Mouse (Mus musculus): ENCODE results near the gene Ppp1r3e. TPM values are rescaled to one million over a fixed set of nuclear protein-coding genes. Genes with fewer than 3 reads are reported as not detected.

Gene Ppp1r3e
- polyA plus RNA-seq, 1 experiment from 2014 or later: 4.5 TPM

DNA sequence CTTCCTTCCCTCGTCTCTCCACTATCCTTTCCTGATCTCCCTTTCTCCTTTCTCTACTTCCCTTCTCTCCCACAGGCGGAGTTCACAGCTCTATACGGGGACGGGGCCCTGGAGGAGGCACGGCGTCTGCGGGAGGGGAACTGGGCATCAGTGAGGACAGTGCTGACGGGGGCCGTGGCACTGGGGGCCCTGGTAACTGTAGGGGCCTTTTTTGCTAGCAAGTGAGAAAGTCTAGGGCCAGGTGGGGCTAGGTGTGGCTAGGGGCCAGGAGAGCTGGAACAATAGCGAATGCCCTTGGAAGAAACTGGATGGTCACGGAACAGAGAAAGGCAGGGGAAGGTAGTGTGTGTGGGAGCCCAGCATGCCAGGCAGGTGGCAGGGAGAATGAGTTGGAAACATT, 8.0 kb upstream of the Ppp1r3e start:
- Histone ChIP-seq H3K4me3 (ENCODE audit: low read length) (no peak overlapping the region), H3K27ac (ENCODE audit: low read depth, low read length) (no peak overlapping the region), H3K9me3 (ENCODE audit: control insufficient read depth, low read length) (no peaks in the 10 kb centered on the region), H3K4me2 (replicated peaks; ENCODE audit: low read depth, low read length) (no peak overlapping the region; the same call in 1 of the 2 replicates), H3K27me3 (ENCODE audit: control insufficient read depth, insufficient read depth, low read length) (no peaks in the 10 kb centered on the region), H3K9ac (ENCODE audit: low read depth, low read length) (no peak overlapping the region; the same call in 1 of the 2 replicates), H3K4me1 (ENCODE audit: control insufficient read depth, insufficient read depth, low read length) (peaks cover 7% of the 10 kb centered on the region; the same call in 1 of the 2 replicates), H3K36me3 (ENCODE audit: control insufficient read depth, insufficient read depth, low read length) (peaks cover 12% of the 10 kb centered on the region; the same call in 1 of the 2 replicates)
- WGBS: 88% methylated on average over 11 of the region's 11 CpGs
- ATAC-seq (ENCODE audit: low FRiP score, low TSS enrichment): no peak

- peak overlapping the region; percentile 95 for H3K27ac ChIP-seq (ENCODE audit: low read depth, low read length)
- peak overlapping the region; percentile 73 for H3K4me3 ChIP-seq (ENCODE audit: low read length)
- peak overlapping the region; percentile 84 for H3K9ac ChIP-seq (ENCODE audit: low read depth, low read length)
- WGBS: 14% methylated on average over 21 of the region's 21 CpGs
- no peaks in the 10 kb centered on the region for H3K27me3 ChIP-seq (ENCODE audit: control insufficient read depth, insufficient read depth, low read length)
- no peaks in the 10 kb centered on the region for H3K9me3 ChIP-seq (ENCODE audit: control insufficient read depth, low read length)
- H3K4me2 ChIP-seq (replicated peaks; ENCODE audit: low read depth, low read length): peak overlapping the region; percentile 80
- peaks cover 7% of the 10 kb centered on the region; the same call in 1 of the 2 replicates for H3K4me1 ChIP-seq (ENCODE audit: control insufficient read depth, insufficient read depth, low read length)
- peaks cover 12% of the 10 kb centered on the region; the same call in 1 of the 2 replicates for H3K36me3 ChIP-seq (ENCODE audit: control insufficient read depth, insufficient read depth, low read length)
- peak; percentile 5; the same call in 1 of the 2 replicates for ATAC-seq (ENCODE audit: low FRiP score, low TSS enrichment)
These were observed 6.8 kb upstream of the Ppp1r3e start for GRCm38 (mm10) chr14:54884022-54884712.

GRCm38 (mm10) chr14:54883154-54884021, 6.0 kb upstream of the Ppp1r3e start, which contains the start of the genes Bcl2l2 and Gm20521:
TSS of gene Bcl2l2 (plus strand) at chr14:54883377.
TSS of gene Gm20521 (plus strand) at chr14:54883441.
- H3K4me2 ChIP-seq (replicated peaks; ENCODE audit: low read depth, low read length): peak within 1 kb of the TSS; percentile 80
- WGBS: under 1% methylated on average over 27 of the region's 27 CpGs
- no peaks in the 10 kb centered on the region for H3K27me3 ChIP-seq (ENCODE audit: control insufficient read depth, insufficient read depth, low read length)
- peak within 1 kb of the TSS; percentile 73 for H3K4me3 ChIP-seq (ENCODE audit: low read length)
- peaks cover 7% of the 10 kb centered on the region; the same call in 1 of the 2 replicates for H3K4me1 ChIP-seq (ENCODE audit: control insufficient read depth, insufficient read depth, low read length)
- peak within 1 kb of the TSS; percentile 84 for H3K9ac ChIP-seq (ENCODE audit: low read depth, low read length)
- peak; percentile 91 for ATAC-seq (ENCODE audit: low FRiP score, low TSS enrichment)
- no peaks in the 10 kb centered on the region for H3K9me3 ChIP-seq (ENCODE audit: control insufficient read depth, low read length)
- H3K27ac ChIP-seq (ENCODE audit: low read depth, low read length): peak within 1 kb of the TSS; percentile 95
- peaks cover 12% of the 10 kb centered on the region; the same call in 1 of the 2 replicates for H3K36me3 ChIP-seq (ENCODE audit: control insufficient read depth, insufficient read depth, low read length)

- Histone ChIP-seq H3K9ac (ENCODE audit: low read depth, low read length) (peak overlapping the region; percentile 76), H3K4me2 (replicated peaks; ENCODE audit: low read depth, low read length) (peak overlapping the region; percentile 99)
These were observed 757 bp downstream of the Ppp1r3e start for GRCm38 (mm10) chr14:54876539-54877047.

DNA sequence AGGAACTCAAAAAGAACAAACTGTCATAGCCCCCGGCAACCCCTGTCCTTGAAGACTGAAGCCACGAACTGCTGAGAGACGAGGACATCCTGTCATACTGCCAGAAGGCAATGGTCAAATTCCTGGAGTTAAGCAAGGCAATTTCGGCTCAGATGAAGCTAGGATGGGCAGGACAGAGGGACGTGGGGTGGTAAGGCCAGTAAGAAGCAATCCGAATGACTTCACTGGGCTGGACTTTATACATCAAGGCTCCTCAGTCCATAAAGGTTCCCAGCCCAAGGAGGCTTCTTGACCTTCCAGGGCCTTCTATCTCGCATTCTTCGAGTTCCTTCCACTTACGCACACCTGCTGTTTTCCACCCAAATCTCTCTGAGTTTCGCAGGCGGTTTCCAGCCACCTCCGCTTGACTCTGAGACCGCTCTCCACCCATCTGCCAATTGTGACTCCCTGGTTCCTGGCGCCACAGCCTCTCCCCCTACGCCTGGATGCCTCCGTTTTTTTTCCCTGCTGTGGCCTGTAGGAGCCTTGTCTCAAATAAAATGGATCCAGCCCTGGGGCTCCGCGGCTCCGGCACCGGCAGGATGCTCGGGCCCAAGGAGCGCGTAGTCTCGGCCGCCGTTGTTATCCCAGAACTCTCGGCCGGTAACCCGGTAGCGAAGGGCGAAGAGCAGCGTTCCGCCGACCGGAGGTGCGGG, 1.4 kb downstream of the Ppp1r3e start:
- peak; percentile 53; the same call in 1 of the 2 replicates for ATAC-seq (ENCODE audit: low FRiP score, low TSS enrichment)
- peak overlapping the region; percentile 73 for H3K4me3 ChIP-seq (ENCODE audit: low read length)
- H3K4me2 ChIP-seq (replicated peaks; ENCODE audit: low read depth, low read length): peak overlapping the region; percentile 99
- 2% methylated on average over 36 of the region's 36 CpGs for WGBS
- H3K36me3 ChIP-seq (ENCODE audit: control insufficient read depth, insufficient read depth, low read length): no peaks in the 10 kb centered on the region
- peak overlapping the region; percentile 76 for H3K9ac ChIP-seq (ENCODE audit: low read depth, low read length)
- peak overlapping the region; percentile 57 for H3K27ac ChIP-seq (ENCODE audit: low read depth, low read length)
- peaks cover 8% of the 10 kb centered on the region; the same call in 1 of the 2 replicates for H3K4me1 ChIP-seq (ENCODE audit: control insufficient read depth, insufficient read depth, low read length)
- no peaks in the 10 kb centered on the region; the same call in 1 of the 2 replicates for H3K27me3 ChIP-seq (ENCODE audit: control insufficient read depth, insufficient read depth, low read length)
- no peaks in the 10 kb centered on the region for H3K9me3 ChIP-seq (ENCODE audit: control insufficient read depth, low read length)

More at GRCm38 (mm10) chr14:54876539-54877047, 757 bp downstream of the Ppp1r3e start:
- WGBS: 1% methylated on average over 72 of the region's 72 CpGs
- Histone ChIP-seq H3K36me3 (ENCODE audit: control insufficient read depth, insufficient read depth, low read length) (no peaks in the 10 kb centered on the region), H3K27me3 (ENCODE audit: control insufficient read depth, insufficient read depth, low read length) (no peaks in the 10 kb centered on the region; the same call in 1 of the 2 replicates), H3K4me3 (ENCODE audit: low read length) (peak overlapping the region; percentile 73), H3K4me1 (ENCODE audit: control insufficient read depth, insufficient read depth, low read length) (peaks cover 8% of the 10 kb centered on the region; the same call in 1 of the 2 replicates), H3K9me3 (ENCODE audit: control insufficient read depth, low read length) (no peaks in the 10 kb centered on the region), H3K27ac (ENCODE audit: low read depth, low read length) (peak overlapping the region; percentile 57)
- ATAC-seq (ENCODE audit: low FRiP score, low TSS enrichment): peak; percentile 90

DNA sequence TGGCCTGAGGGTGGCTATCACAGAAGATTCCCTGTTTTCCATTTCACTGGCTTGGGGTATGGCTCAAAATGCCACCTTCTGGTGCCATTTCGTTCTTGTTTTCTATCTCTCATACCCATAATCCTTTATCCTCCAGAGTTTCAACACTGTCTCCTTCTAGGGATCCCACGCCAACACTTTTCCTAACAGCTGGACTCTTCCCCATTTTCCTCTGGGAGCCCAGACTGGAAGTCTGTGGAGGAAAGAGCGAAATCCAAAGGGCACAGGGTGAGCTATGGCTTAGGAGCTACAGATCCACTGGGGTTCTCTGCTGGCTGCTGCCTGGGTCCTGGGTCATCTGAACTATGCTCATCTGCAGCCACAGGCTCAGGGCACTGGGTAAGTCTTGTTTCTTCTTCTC, 3.2 kb downstream of the Ppp1r3e start:
- Histone ChIP-seq H3K9me3 (ENCODE audit: control insufficient read depth, low read length) (no peaks in the 10 kb centered on the region), H3K4me2 (replicated peaks; ENCODE audit: low read depth, low read length) (no peak overlapping the region), H3K27ac (ENCODE audit: low read depth, low read length) (no peak overlapping the region), H3K27me3 (ENCODE audit: control insufficient read depth, insufficient read depth, low read length) (no peaks in the 10 kb centered on the region; the same call in 1 of the 2 replicates), H3K9ac (ENCODE audit: low read depth, low read length) (no peak overlapping the region), H3K4me3 (ENCODE audit: low read length) (no peak overlapping the region), H3K36me3 (ENCODE audit: control insufficient read depth, insufficient read depth, low read length) (no peaks in the 10 kb centered on the region), H3K4me1 (ENCODE audit: control insufficient read depth, insufficient read depth, low read length) (peaks cover 8% of the 10 kb centered on the region; the same call in 1 of the 2 replicates)
- 89% methylated on average over 3 of the region's 3 CpGs for WGBS
- ATAC-seq (ENCODE audit: low FRiP score, low TSS enrichment): no peak

GRCm38 (mm10) chr14:54870861-54871260, 6.5 kb downstream of the Ppp1r3e start, which contains the start of gene Homez:
TSS of gene Homez (minus strand) at chr14:54870961.
- Histone ChIP-seq H3K4me1 (ENCODE audit: control insufficient read depth, insufficient read depth, low read length) (0 out of 2 replicates have a peak, but pooled peaks cover 4% of the 10 kb centered on the region), H3K27ac (ENCODE audit: low read depth, low read length) (no peak within 1 kb of the TSS), H3K9me3 (ENCODE audit: control insufficient read depth, low read length) (no peaks in the 10 kb centered on the region), H3K36me3 (ENCODE audit: control insufficient read depth, insufficient read depth, low read length) (no peaks in the 10 kb centered on the region), H3K9ac (ENCODE audit: low read depth, low read length) (no peak within 1 kb of the TSS), H3K4me2 (replicated peaks; ENCODE audit: low read depth, low read length) (no peak within 1 kb of the TSS), H3K4me3 (ENCODE audit: low read length) (no peak within 1 kb of the TSS), H3K27me3 (ENCODE audit: control insufficient read depth, insufficient read depth, low read length) (no peaks in the 10 kb centered on the region)
- no peak for ATAC-seq (ENCODE audit: low FRiP score, low TSS enrichment)
- WGBS: 90% methylated on average over 5 of the region's 5 CpGs

GRCm38 (mm10) chr14:54868026-54868425, 9.3 kb downstream of the Ppp1r3e start:
- H3K9me3 ChIP-seq (ENCODE audit: control insufficient read depth, low read length): no peaks in the 10 kb centered on the region
- no peak overlapping the region for H3K27ac ChIP-seq (ENCODE audit: low read depth, low read length)
- ATAC-seq (ENCODE audit: low FRiP score, low TSS enrichment): no peak
- no peaks in the 10 kb centered on the region for H3K36me3 ChIP-seq (ENCODE audit: control insufficient read depth, insufficient read depth, low read length)
- H3K27me3 ChIP-seq (ENCODE audit: control insufficient read depth, insufficient read depth, low read length): no peaks in the 10 kb centered on the region
- H3K4me1 ChIP-seq (ENCODE audit: control insufficient read depth, insufficient read depth, low read length): no peaks in the 10 kb centered on the region
- H3K4me3 ChIP-seq (ENCODE audit: low read length): no peak overlapping the region
- WGBS: 91% methylated on average over 4 of the region's 4 CpGs
- H3K4me2 ChIP-seq (replicated peaks; ENCODE audit: low read depth, low read length): no peak overlapping the region
- no peak overlapping the region for H3K9ac ChIP-seq (ENCODE audit: low read depth, low read length)
